Mouse (Mus musculus): ENCODE measurements around the gene Pcdh15. TPM values are rescaled to one million over a fixed set of nuclear protein-coding genes. Genes with fewer than 3 reads are reported as not detected.

Pcdh15 gene
- polyA plus RNA-seq, 1 experiment from 2014 or later: 3.2 TPM

- H3K27me3 ChIP-seq: no peaks in the 10 kb centered on the region
- H3K36me3 ChIP-seq (replicated peaks): no peaks in the 10 kb centered on the region
- no peaks in the 10 kb centered on the region for H3K4me1 ChIP-seq
- 76% methylated on average over 3 of the region's 3 CpGs for WGBS
- H3K4me3 ChIP-seq (replicated peaks): no peak overlapping the region
- H3K9ac ChIP-seq: no peak overlapping the region
- no peak overlapping the region for H3K4me2 ChIP-seq
- no peaks in the 10 kb centered on the region for H3K9me3 ChIP-seq
- no peak overlapping the region for H3K27ac ChIP-seq
- ATAC-seq (ENCODE audit: low FRiP score): no peak
Observed at GRCm38 (mm10) chr10:74569603-74570002, 1470.5 kb downstream of the Pcdh15 start.

GRCm38 (mm10) chr10:74579924-74580323, 1480.8 kb downstream of the Pcdh15 start:
- H3K36me3 ChIP-seq (replicated peaks): no peaks in the 10 kb centered on the region
- 94% methylated on average over 2 of the region's 2 CpGs for WGBS
- no peak overlapping the region for H3K9ac ChIP-seq
- H3K4me1 ChIP-seq: no peaks in the 10 kb centered on the region
- no peak overlapping the region for H3K27ac ChIP-seq
- no peak for ATAC-seq (ENCODE audit: low FRiP score)
- H3K4me3 ChIP-seq (replicated peaks): no peak overlapping the region
- no peaks in the 10 kb centered on the region for H3K27me3 ChIP-seq
- no peak overlapping the region for H3K4me2 ChIP-seq
- no peaks in the 10 kb centered on the region for H3K9me3 ChIP-seq

GRCm38 (mm10) chr10:74591799-74592198, 1492.7 kb downstream of the Pcdh15 start:
- Histone ChIP-seq H3K9me3 (no peaks in the 10 kb centered on the region), H3K9ac (no peak overlapping the region), H3K27ac (no peak overlapping the region), H3K36me3 (replicated peaks) (no peaks in the 10 kb centered on the region), H3K27me3 (no peaks in the 10 kb centered on the region), H3K4me1 (no peaks in the 10 kb centered on the region), H3K4me3 (replicated peaks) (no peak overlapping the region), H3K4me2 (no peak overlapping the region)
- no peak for ATAC-seq (ENCODE audit: low FRiP score)
- 78% methylated on average over 3 of the region's 3 CpGs for whole genome bisulfite sequencing

- Histone ChIP-seq H3K9me3 (no peaks in the 10 kb centered on the region), H3K36me3 (replicated peaks) (no peaks in the 10 kb centered on the region), H3K9ac (no peak overlapping the region), H3K27ac (no peak overlapping the region), H3K4me2 (no peak overlapping the region), H3K27me3 (no peaks in the 10 kb centered on the region), H3K4me1 (peaks cover 5% of the 10 kb centered on the region; the same call in 1 of the 2 replicates), H3K4me3 (replicated peaks) (no peak overlapping the region)
- 64% methylated on average over 2 of the region's 2 CpGs for WGBS
- ATAC-seq (ENCODE audit: low FRiP score): no peak
Observed at GRCm38 (mm10) chr10:74607683-74608082, 1508.5 kb downstream of the Pcdh15 start.

GRCm38 (mm10) chr10:74621837-74622236, 1522.7 kb downstream of the Pcdh15 start:
- Histone ChIP-seq H3K4me1 (no peaks in the 10 kb centered on the region), H3K4me3 (replicated peaks) (no peak overlapping the region), H3K4me2 (no peak overlapping the region), H3K27me3 (no peaks in the 10 kb centered on the region), H3K27ac (no peak overlapping the region), H3K9ac (no peak overlapping the region), H3K36me3 (replicated peaks) (no peaks in the 10 kb centered on the region), H3K9me3 (no peaks in the 10 kb centered on the region)
- 71% methylated on average over 2 of the region's 2 CpGs for WGBS
- ATAC-seq (ENCODE audit: low FRiP score): no peak

- Histone ChIP-seq H3K9me3 (no peaks in the 10 kb centered on the region), H3K4me3 (replicated peaks) (no peak overlapping the region), H3K27ac (no peak overlapping the region), H3K36me3 (replicated peaks) (no peaks in the 10 kb centered on the region), H3K4me2 (no peak overlapping the region), H3K9ac (no peak overlapping the region), H3K27me3 (no peaks in the 10 kb centered on the region), H3K4me1 (no peaks in the 10 kb centered on the region)
- no peak for ATAC-seq (ENCODE audit: low FRiP score)
- 79% methylated on average over 4 of the region's 4 CpGs for WGBS
Observed at GRCm38 (mm10) chr10:74625715-74626114, 1526.6 kb downstream of the Pcdh15 start.

GRCm38 (mm10) chr10:74626596-74626995, 1527.5 kb downstream of the Pcdh15 start:
- Histone ChIP-seq H3K4me2 (no peak overlapping the region), H3K27me3 (no peaks in the 10 kb centered on the region), H3K9ac (no peak overlapping the region), H3K4me3 (replicated peaks) (no peak overlapping the region), H3K9me3 (no peaks in the 10 kb centered on the region), H3K27ac (no peak overlapping the region), H3K36me3 (replicated peaks) (no peaks in the 10 kb centered on the region), H3K4me1 (no peaks in the 10 kb centered on the region)
- no peak for ATAC-seq (ENCODE audit: low FRiP score)
- 65% methylated on average over 10 of the region's 10 CpGs for WGBS

GRCm38 (mm10) chr10:74631314-74631713, 1532.2 kb downstream of the Pcdh15 start:
- H3K4me1 ChIP-seq: no peaks in the 10 kb centered on the region
- no peak overlapping the region for H3K27ac ChIP-seq
- no peaks in the 10 kb centered on the region for H3K36me3 ChIP-seq (replicated peaks)
- no peak overlapping the region for H3K4me3 ChIP-seq (replicated peaks)
- ATAC-seq (ENCODE audit: low FRiP score): no peak
- 89% methylated on average over 9 of the region's 9 CpGs for WGBS
- H3K9ac ChIP-seq: no peak overlapping the region
- H3K4me2 ChIP-seq: no peak overlapping the region
- H3K27me3 ChIP-seq: no peaks in the 10 kb centered on the region
- no peaks in the 10 kb centered on the region for H3K9me3 ChIP-seq

GRCm38 (mm10) chr10:74637040-74637439, 1537.9 kb downstream of the Pcdh15 start:
- no peaks in the 10 kb centered on the region for H3K4me1 ChIP-seq
- no peaks in the 10 kb centered on the region for H3K27me3 ChIP-seq
- no peak overlapping the region for H3K4me3 ChIP-seq (replicated peaks)
- no peaks in the 10 kb centered on the region for H3K9me3 ChIP-seq
- no peak overlapping the region for H3K27ac ChIP-seq
- no peak overlapping the region for H3K9ac ChIP-seq
- H3K4me2 ChIP-seq: no peak overlapping the region
- H3K36me3 ChIP-seq (replicated peaks): no peaks in the 10 kb centered on the region
- ATAC-seq (ENCODE audit: low FRiP score): no peak
- 46% methylated on average over 4 of the region's 4 CpGs for WGBS

GRCm38 (mm10) chr10:74642125-74642524, 1543.0 kb downstream of the Pcdh15 start:
- no peaks in the 10 kb centered on the region for H3K27me3 ChIP-seq
- ATAC-seq (ENCODE audit: low FRiP score): no peak
- WGBS: 60% methylated on average over 6 of the region's 6 CpGs
- no peak overlapping the region for H3K27ac ChIP-seq
- no peak overlapping the region for H3K9ac ChIP-seq
- H3K36me3 ChIP-seq (replicated peaks): no peaks in the 10 kb centered on the region
- H3K4me2 ChIP-seq: no peak overlapping the region
- no peaks in the 10 kb centered on the region for H3K4me1 ChIP-seq
- H3K9me3 ChIP-seq: no peaks in the 10 kb centered on the region
- no peak overlapping the region for H3K4me3 ChIP-seq (replicated peaks)

GRCm38 (mm10) chr10:74663171-74663570, 1564.0 kb downstream of the Pcdh15 start:
- no peak overlapping the region for H3K27ac ChIP-seq
- no peaks in the 10 kb centered on the region for H3K36me3 ChIP-seq (replicated peaks)
- H3K4me1 ChIP-seq: no peaks in the 10 kb centered on the region
- no peak overlapping the region for H3K4me2 ChIP-seq
- no peak for ATAC-seq (ENCODE audit: low FRiP score)
- no peak overlapping the region for H3K9ac ChIP-seq
- 88% methylated on average over 1 of the region's 1 CpGs for WGBS
- H3K27me3 ChIP-seq: no peaks in the 10 kb centered on the region
- H3K4me3 ChIP-seq (replicated peaks): no peak overlapping the region
- no peaks in the 10 kb centered on the region for H3K9me3 ChIP-seq

- no peak for ATAC-seq (ENCODE audit: low FRiP score)
- H3K4me2 ChIP-seq: no peak overlapping the region
- no peak overlapping the region for H3K27ac ChIP-seq
- WGBS: 85% methylated on average over 4 of the region's 4 CpGs
- H3K4me1 ChIP-seq: no peaks in the 10 kb centered on the region
- H3K4me3 ChIP-seq (replicated peaks): no peak overlapping the region
- H3K27me3 ChIP-seq: no peaks in the 10 kb centered on the region
- no peak overlapping the region for H3K9ac ChIP-seq
- H3K36me3 ChIP-seq (replicated peaks): no peaks in the 10 kb centered on the region
- no peaks in the 10 kb centered on the region for H3K9me3 ChIP-seq
Observed at GRCm38 (mm10) chr10:74680016-74680491, 1580.9 kb downstream of the Pcdh15 start.

GRCm38 (mm10) chr10:74680559-74680958, 1581.4 kb downstream of the Pcdh15 start:
- no peaks in the 10 kb centered on the region for H3K27me3 ChIP-seq
- WGBS: 43% methylated on average over 1 of the region's 1 CpGs
- no peak overlapping the region for H3K4me2 ChIP-seq
- no peaks in the 10 kb centered on the region for H3K9me3 ChIP-seq
- no peak for ATAC-seq (ENCODE audit: low FRiP score)
- no peaks in the 10 kb centered on the region for H3K4me1 ChIP-seq
- H3K9ac ChIP-seq: no peak overlapping the region
- no peak overlapping the region for H3K4me3 ChIP-seq (replicated peaks)
- H3K27ac ChIP-seq: no peak overlapping the region
- H3K36me3 ChIP-seq (replicated peaks): no peaks in the 10 kb centered on the region
